8 mouse cellular contexts compared by ENCODE assay signal in genomic region chr11:100413541-100413940, GRCm38 (mm10). TPM values are rescaled to one million over a fixed set of nuclear protein-coding genes. Genes with fewer than 3 reads are reported as not detected.
A peak's percentile ranks its signal among the peaks of the same experiment; 100 is the strongest.
DNase-seq lines count a peak whose midpoint lies in the region; ATAC-seq and TF ChIP-seq lines count a peak whose summit lies in the region.

No protein-coding gene starts in this region.

- no peak for ATAC-seq in lung, postnatal 0 days
- ATAC-seq in limb, embryonic 13.5 days (ENCODE audit: low FRiP score, low read depth) = no peak
- ATAC-seq in stomach, embryonic 15.5 days (ENCODE audit: insufficient read depth, low FRiP score, low read depth) = no peak

- TF ChIP-seq CTCF in lung, postnatal 0 days (IDR thresholded peaks at IDR 0.05) = no peak

- TF ChIP-seq EP300 in lung, postnatal 0 days (IDR thresholded peaks at IDR 0.05) = no peak

- H3K9me3 ChIP-seq in lung, postnatal 0 days (ENCODE audit: low read length) = no peaks in the 10 kb centered on the region
- H3K9me3 ChIP-seq in limb, embryonic 13.5 days = no peaks in the 10 kb centered on the region
- no peaks in the 10 kb centered on the region for H3K9me3 ChIP-seq in stomach, embryonic 15.5 days

- 44% methylated on average over 11 of the region's 11 CpGs for WGBS in lung, postnatal 0 days
- WGBS in limb, embryonic 13.5 days = 52% methylated on average over 11 of the region's 11 CpGs
- 63% methylated on average over 11 of the region's 11 CpGs for WGBS in stomach, embryonic 15.5 days

- peaks cover 5% of the 10 kb centered on the region; the same call in 1 of the 2 replicates for H3K36me3 ChIP-seq in lung, postnatal 0 days (ENCODE audit: insufficient read depth, low read length)
- H3K36me3 ChIP-seq in limb, embryonic 13.5 days = peaks cover 38% of the 10 kb centered on the region
- peaks cover 6% of the 10 kb centered on the region for H3K36me3 ChIP-seq in stomach, embryonic 15.5 days

- H3K9ac ChIP-seq in lung, postnatal 0 days (replicated peaks; ENCODE audit: low read depth) = peak overlapping the region; percentile 39
- H3K9ac ChIP-seq in limb, embryonic 13.5 days = peak overlapping the region; percentile 85
- peak overlapping the region; percentile 73 for H3K9ac ChIP-seq in stomach, embryonic 15.5 days

- peak overlapping the region; percentile 52 for H3K4me3 ChIP-seq in lung, postnatal 0 days (ENCODE audit: low read depth, low read length)
- peak overlapping the region; percentile 80 for H3K4me3 ChIP-seq in limb, embryonic 13.5 days
- H3K4me3 ChIP-seq in stomach, embryonic 15.5 days (replicated peaks) = peak overlapping the region; percentile 79

- peak; percentile 32 for DNase-seq in cerebellum, adult 11-12 months
- DNase-seq in cerebellum, postnatal 10 days = no peak
- no peak for DNase-seq in lung, postnatal 0 days (ENCODE audit: low spot score)
- no peak for DNase-seq in lung, postnatal 25 days (ENCODE audit: low spot score)
- no peak for DNase-seq in adrenal gland, postnatal 10 days
- no peak for DNase-seq in kidney, adult 18-20 months

- H3K4me1 ChIP-seq in lung, postnatal 0 days (ENCODE audit: insufficient read depth, low read depth, low read length) = peaks cover 20% of the 10 kb centered on the region
- H3K4me1 ChIP-seq in limb, embryonic 13.5 days = peaks cover 42% of the 10 kb centered on the region
- H3K4me1 ChIP-seq in stomach, embryonic 15.5 days = peaks cover 32% of the 10 kb centered on the region

- peak overlapping the region; percentile 61 for H3K4me2 ChIP-seq in lung, postnatal 0 days (replicated peaks; ENCODE audit: low read depth, low read length)
- peak overlapping the region; percentile 89 for H3K4me2 ChIP-seq in limb, embryonic 13.5 days (replicated peaks)
- H3K4me2 ChIP-seq in stomach, embryonic 15.5 days = peak overlapping the region; percentile 78

- peak overlapping the region; percentile 94; the same call in 1 of the 2 replicates for H3K27ac ChIP-seq in lung, postnatal 0 days (ENCODE audit: low read length)
- peak overlapping the region; percentile 98; the same call in 1 of the 2 replicates for H3K27ac ChIP-seq in limb, embryonic 13.5 days
- peak overlapping the region; percentile 96; the same call in 1 of the 2 replicates for H3K27ac ChIP-seq in stomach, embryonic 15.5 days

- H3K27me3 ChIP-seq in lung, postnatal 0 days (replicated peaks; ENCODE audit: insufficient read depth, low read length) = no peaks in the 10 kb centered on the region
- no peaks in the 10 kb centered on the region for H3K27me3 ChIP-seq in limb, embryonic 13.5 days
- H3K27me3 ChIP-seq in stomach, embryonic 15.5 days (replicated peaks) = no peaks in the 10 kb centered on the region

RNA-seq across cellular contexts. Expression of gene P3h4, which starts 1.1 kb away (rescaled TPM):
- polyA plus RNA-seq in lung, postnatal 0 days (2015; fragmentation: Nextera tagmentation; extraction: Ambion mirVana) = 44.9 and 47.1 TPM in 2 replicates
- polyA plus RNA-seq in limb, embryonic 13.5 days (2015; fragmentation: Nextera tagmentation; extraction: Ambion mirVana) = 77.1 and 81.9 TPM in 2 replicates
- polyA plus RNA-seq in stomach, embryonic 15.5 days (2015; fragmentation: Nextera tagmentation; extraction: Ambion mirVana) = 57.6 and 61.7 TPM in 2 replicates
- total RNA-seq in adrenal gland, postnatal 10 days (2021) = 10 to 100 TPM; 29.4 to 30.1 TPM

RNA-seq across cellular contexts. Expression of gene Fkbp10, which starts 2.0 kb away (rescaled TPM):
- 75.6 and 86.5 TPM in 2 replicates for polyA plus RNA-seq in lung, postnatal 0 days (2015; fragmentation: Nextera tagmentation; extraction: Ambion mirVana)
- 169 and 170 TPM in 2 replicates for polyA plus RNA-seq in limb, embryonic 13.5 days (2015; fragmentation: Nextera tagmentation; extraction: Ambion mirVana)
- 89.1 and 100 TPM in 2 replicates for polyA plus RNA-seq in stomach, embryonic 15.5 days (2015; fragmentation: Nextera tagmentation; extraction: Ambion mirVana)
- 10 to 100 TPM; 46.5 to 49.1 TPM for total RNA-seq in adrenal gland, postnatal 10 days (2021)

RNA-seq across cellular contexts. Expression of gene Jup, which starts 16.0 kb away (rescaled TPM):
- 231 and 251 TPM in 2 replicates for polyA plus RNA-seq in lung, postnatal 0 days (2015; fragmentation: Nextera tagmentation; extraction: Ambion mirVana)
- 62.7 and 73.6 TPM in 2 replicates for polyA plus RNA-seq in limb, embryonic 13.5 days (2015; fragmentation: Nextera tagmentation; extraction: Ambion mirVana)
- 163 and 173 TPM in 2 replicates for polyA plus RNA-seq in stomach, embryonic 15.5 days (2015; fragmentation: Nextera tagmentation; extraction: Ambion mirVana)
- total RNA-seq in adrenal gland, postnatal 10 days (2021) = 10 to 100 TPM; 89.6 to 99.0 TPM

RNA-seq across cellular contexts. Expression of gene Nt5c3b, which starts 28.1 kb away (rescaled TPM):
- polyA plus RNA-seq in lung, postnatal 0 days (2015; fragmentation: Nextera tagmentation; extraction: Ambion mirVana) = 56.3 and 57.6 TPM in 2 replicates
- polyA plus RNA-seq in limb, embryonic 13.5 days (2015; fragmentation: Nextera tagmentation; extraction: Ambion mirVana) = 176 and 181 TPM in 2 replicates
- polyA plus RNA-seq in stomach, embryonic 15.5 days (2015; fragmentation: Nextera tagmentation; extraction: Ambion mirVana) = 108 TPM in 2 replicates
- total RNA-seq in adrenal gland, postnatal 10 days (2021) = 10 to 100 TPM; 42.6 to 54.8 TPM

RNA-seq across cellular contexts. Expression of gene Klhl10, which starts 28.2 kb away (rescaled TPM):
- 0.38 and 0.43 TPM in 2 replicates for polyA plus RNA-seq in lung, postnatal 0 days (2015; fragmentation: Nextera tagmentation; extraction: Ambion mirVana)
- polyA plus RNA-seq in limb, embryonic 13.5 days (2015; fragmentation: Nextera tagmentation; extraction: Ambion mirVana) = 1.0 and 1.6 TPM in 2 replicates
- polyA plus RNA-seq in stomach, embryonic 15.5 days (2015; fragmentation: Nextera tagmentation; extraction: Ambion mirVana) = 0.51 and 0.59 TPM in 2 replicates
- 1 to 10 TPM in 1 of 2 experiments, under 1 TPM in 1; 0.81 to 2.1 TPM for total RNA-seq in adrenal gland, postnatal 10 days (2021)
